Mouse (Mus musculus): ENCODE results near the gene Tbc1d15. TPM values are rescaled to one million over a fixed set of nuclear protein-coding genes. Genes with fewer than 3 reads are reported as not detected.

Gene Tbc1d15
- polyA plus RNA-seq, 1 experiment, result 93.5 TPM

GRCm38 (mm10) chr10:115175591-115175991 is 75.7 kb downstream of the Tbc1d15 start:
- TF ChIP-seq CTCF (IDR thresholded peaks at IDR 0.05; ENCODE audit: borderline replicate concordance, insufficient read depth, low read length) (no peak), POLR2A (IDR thresholded peaks at IDR 0.05; ENCODE audit: low read depth, low read length) (no peak)

GRCm38 (mm10) chr10:115173336-115173735 is 77.9 kb downstream of the Tbc1d15 start:
- Histone ChIP-seq H3K4me3 (ENCODE audit: insufficient read depth, low read length) (no peak overlapping the region), H3K4me1 (ENCODE audit: control insufficient read depth, insufficient read depth, low read length) (no peaks in the 10 kb centered on the region), H3K27ac (ENCODE audit: insufficient read depth, low read length) (no peak overlapping the region)
- TF ChIP-seq CTCF (IDR thresholded peaks at IDR 0.05; ENCODE audit: borderline replicate concordance, insufficient read depth, low read length), result no peak
- no peak for TF ChIP-seq POLR2A (IDR thresholded peaks at IDR 0.05; ENCODE audit: low read depth, low read length)

More at GRCm38 (mm10) chr10:115175591-115175991, 75.7 kb downstream of the Tbc1d15 start:
- Histone ChIP-seq H3K27ac (ENCODE audit: insufficient read depth, low read length) (no peak overlapping the region), H3K4me1 (ENCODE audit: control insufficient read depth, insufficient read depth, low read length) (no peaks in the 10 kb centered on the region), H3K4me3 (ENCODE audit: insufficient read depth, low read length) (no peak overlapping the region)

- TF ChIP-seq POLR2A (IDR thresholded peaks at IDR 0.05; ENCODE audit: low read depth, low read length) (no peak), CTCF (IDR thresholded peaks at IDR 0.05; ENCODE audit: borderline replicate concordance, insufficient read depth, low read length) (no peak)
- Histone ChIP-seq H3K4me1 (ENCODE audit: control insufficient read depth, insufficient read depth, low read length) (no peaks in the 10 kb centered on the region), H3K4me3 (ENCODE audit: insufficient read depth, low read length) (no peak overlapping the region), H3K27ac (ENCODE audit: insufficient read depth, low read length) (no peak overlapping the region)
Measured at GRCm38 (mm10) chr10:115171351-115171818, 79.9 kb downstream of the Tbc1d15 start.

- Histone ChIP-seq H3K4me3 (ENCODE audit: insufficient read depth, low read length) (no peak overlapping the region), H3K27ac (ENCODE audit: insufficient read depth, low read length) (no peak overlapping the region), H3K4me1 (ENCODE audit: control insufficient read depth, insufficient read depth, low read length) (no peaks in the 10 kb centered on the region)
- TF ChIP-seq POLR2A (IDR thresholded peaks at IDR 0.05; ENCODE audit: low read depth, low read length) (no peak), CTCF (IDR thresholded peaks at IDR 0.05; ENCODE audit: borderline replicate concordance, insufficient read depth, low read length) (no peak)
Measured at GRCm38 (mm10) chr10:115170496-115171350, 80.5 kb downstream of the Tbc1d15 start.

GRCm38 (mm10) chr10:115169410-115169809 is 81.9 kb downstream of the Tbc1d15 start:
- H3K27ac ChIP-seq (ENCODE audit: insufficient read depth, low read length), result no peak overlapping the region
- no peaks in the 10 kb centered on the region for H3K4me1 ChIP-seq (ENCODE audit: control insufficient read depth, insufficient read depth, low read length)
- no peak for TF ChIP-seq CTCF (IDR thresholded peaks at IDR 0.05; ENCODE audit: borderline replicate concordance, insufficient read depth, low read length)
- H3K4me3 ChIP-seq (ENCODE audit: insufficient read depth, low read length), result no peak overlapping the region

- TF ChIP-seq CTCF (IDR thresholded peaks at IDR 0.05; ENCODE audit: borderline replicate concordance, insufficient read depth, low read length) (no peak), POLR2A (IDR thresholded peaks at IDR 0.05; ENCODE audit: low read depth, low read length) (no peak)
- H3K4me1 ChIP-seq (ENCODE audit: control insufficient read depth, insufficient read depth, low read length), result no peaks in the 10 kb centered on the region
- H3K27ac ChIP-seq (ENCODE audit: insufficient read depth, low read length), result no peak overlapping the region
- no peak overlapping the region for H3K4me3 ChIP-seq (ENCODE audit: insufficient read depth, low read length)
Measured at GRCm38 (mm10) chr10:115160289-115160688, 91.0 kb downstream of the Tbc1d15 start.

Other genes with a start within 250 kb of the Tbc1d15 start
- not detected in 2 replicates for gene Tph2, start 66.4 kb downstream of the Tbc1d15 start, polyA plus RNA-seq (2011; ENCODE audit: insufficient read length, low read depth, missing spikeins)
- 63.3 and 64.7 TPM in 2 replicates for gene Rab21, start 64.1 kb upstream of the Tbc1d15 start, polyA plus RNA-seq (2011; ENCODE audit: insufficient read length, low read depth, missing spikeins)
- gene Tmem19, start 111.0 kb upstream of the Tbc1d15 start, polyA plus RNA-seq (2011; ENCODE audit: insufficient read length, low read depth, missing spikeins), result 40.7 and 51.5 TPM in 2 replicates
- gene Thap2, start 133.0 kb upstream of the Tbc1d15 start, polyA plus RNA-seq (2011; ENCODE audit: insufficient read length, low read depth, missing spikeins), result 14.0 and 14.4 TPM in 2 replicates
- 97.1 and 120 TPM in 2 replicates for gene Zfc3h1, start 133.5 kb upstream of the Tbc1d15 start, polyA plus RNA-seq (2011; ENCODE audit: insufficient read length, low read depth, missing spikeins)

All from embryonic fibroblast, embryonic 13.5 days (primary cell).